Mouse (Mus musculus): Measurements from ENCODE around the gene Psmc3ip.

Psmc3ip gene

DNA sequence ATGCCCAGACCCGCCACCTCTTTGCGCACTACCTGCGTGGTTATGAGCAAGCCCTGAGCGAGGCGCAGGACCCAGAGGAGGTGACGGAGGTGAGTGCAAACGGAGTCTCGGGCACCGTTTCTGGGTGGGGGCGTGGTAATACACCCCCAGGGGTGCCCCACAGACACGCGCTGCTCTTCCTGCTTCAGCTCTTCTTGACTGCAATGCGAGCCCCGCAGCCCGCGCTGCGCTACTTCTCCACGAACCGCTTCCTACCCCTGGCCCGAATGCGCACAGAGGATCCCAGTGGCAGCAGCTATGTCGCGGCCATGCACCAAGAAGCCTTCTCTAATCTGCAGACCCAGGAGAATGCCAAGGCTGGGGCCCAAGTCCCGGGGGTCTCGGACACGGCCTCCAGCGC lies 15.5 kb downstream of the Psmc3ip start:
- no peak for DNase-seq (ENCODE audit: low read depth)

DNA sequence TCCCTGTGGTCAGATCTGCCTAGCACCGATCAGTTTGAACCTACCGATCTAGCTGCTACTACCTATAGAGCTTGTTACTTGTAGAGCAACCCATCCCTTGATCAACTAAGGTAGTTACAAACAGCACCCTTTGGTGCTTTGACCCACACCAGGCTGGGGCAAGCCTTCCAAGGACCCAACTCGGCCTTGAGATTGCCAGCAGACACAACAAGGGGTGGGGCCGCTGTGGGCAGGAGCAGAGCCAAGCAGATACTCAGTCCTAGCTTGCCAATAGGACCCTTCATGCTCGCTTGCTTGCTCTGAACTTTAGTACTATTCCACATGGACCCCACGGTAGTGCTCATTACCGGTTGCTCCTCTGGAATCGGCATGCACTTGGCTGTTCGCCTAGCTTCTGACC lies 17.1 kb downstream of the Psmc3ip start, which contains the start of gene Hsd17b1:
TSS of gene Hsd17b1 (plus strand) at position 291 of the 400 bp plus-strand sequence.
- DNase-seq (ENCODE audit: low read depth): no peak

DNA sequence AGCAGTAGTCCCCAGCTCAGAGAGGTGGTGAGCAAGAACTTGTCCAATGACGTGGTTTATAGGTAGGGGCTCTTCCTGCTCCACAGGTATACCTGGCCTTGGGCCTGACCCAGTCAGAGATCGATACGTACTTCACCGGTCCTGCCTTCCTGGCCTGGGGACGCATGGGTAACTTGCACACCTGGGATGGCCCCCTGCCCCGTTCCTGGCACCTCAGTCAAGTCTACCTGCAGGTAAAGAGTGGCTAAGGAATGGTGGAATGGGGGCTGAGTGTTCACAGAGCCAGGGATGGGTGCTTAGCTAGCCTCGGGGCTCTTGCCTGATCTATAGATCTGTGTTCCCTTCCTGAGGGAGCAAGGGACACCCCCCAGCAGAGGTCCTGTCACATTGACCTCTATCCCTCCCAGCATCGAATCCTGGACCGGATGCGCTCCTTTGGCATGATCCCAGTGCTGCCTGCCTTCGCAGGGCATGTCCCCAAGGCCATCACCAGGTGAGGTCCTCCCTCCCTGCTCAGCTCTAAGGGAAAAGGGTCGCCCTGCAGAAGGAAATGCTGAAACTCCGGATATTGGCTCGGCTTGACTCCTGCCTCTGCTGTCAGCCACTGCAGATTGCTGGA lies 23.3 kb downstream of the Psmc3ip start:
- no peak for DNase-seq (ENCODE audit: low read depth)

DNA sequence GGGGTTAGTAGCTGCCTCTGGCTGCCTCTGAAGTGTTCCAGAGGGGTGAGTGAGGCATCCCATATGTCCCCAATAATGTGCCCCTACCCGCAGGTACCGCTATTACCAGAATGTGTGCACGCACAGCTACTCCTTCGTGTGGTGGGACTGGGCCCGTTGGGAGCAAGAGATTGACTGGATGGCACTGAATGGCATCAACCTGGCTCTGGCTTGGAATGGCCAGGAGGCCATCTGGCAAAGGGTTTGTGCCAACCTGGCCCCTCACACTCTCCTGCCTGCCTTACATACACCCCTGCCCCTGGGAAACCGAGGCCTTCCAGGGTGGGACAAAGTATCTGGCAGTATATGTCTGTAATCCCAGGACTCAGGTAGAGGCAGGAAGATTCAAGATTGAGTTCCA lies 24.2 kb downstream of the Psmc3ip start:
- no peak for DNase-seq (ENCODE audit: low read depth)

DNA sequence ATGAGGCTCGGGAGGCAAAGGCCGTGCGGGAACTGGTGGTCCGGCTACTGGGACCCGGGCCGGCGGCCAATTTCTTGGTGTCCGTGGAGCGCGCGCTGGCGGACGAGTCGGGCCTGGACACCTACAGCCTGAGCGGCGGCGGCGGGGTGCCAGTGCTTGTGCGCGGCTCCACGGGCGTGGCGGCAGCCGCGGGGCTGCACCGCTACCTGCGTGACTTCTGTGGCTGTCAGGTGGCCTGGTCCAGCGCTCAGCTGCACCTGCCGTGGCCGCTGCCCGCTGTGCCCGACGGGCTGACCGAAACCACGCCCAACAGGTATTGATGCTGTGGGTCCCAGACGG lies 25.1 kb downstream of the Psmc3ip start:
- DNase-seq (ENCODE audit: low read depth): no peak

DNA sequence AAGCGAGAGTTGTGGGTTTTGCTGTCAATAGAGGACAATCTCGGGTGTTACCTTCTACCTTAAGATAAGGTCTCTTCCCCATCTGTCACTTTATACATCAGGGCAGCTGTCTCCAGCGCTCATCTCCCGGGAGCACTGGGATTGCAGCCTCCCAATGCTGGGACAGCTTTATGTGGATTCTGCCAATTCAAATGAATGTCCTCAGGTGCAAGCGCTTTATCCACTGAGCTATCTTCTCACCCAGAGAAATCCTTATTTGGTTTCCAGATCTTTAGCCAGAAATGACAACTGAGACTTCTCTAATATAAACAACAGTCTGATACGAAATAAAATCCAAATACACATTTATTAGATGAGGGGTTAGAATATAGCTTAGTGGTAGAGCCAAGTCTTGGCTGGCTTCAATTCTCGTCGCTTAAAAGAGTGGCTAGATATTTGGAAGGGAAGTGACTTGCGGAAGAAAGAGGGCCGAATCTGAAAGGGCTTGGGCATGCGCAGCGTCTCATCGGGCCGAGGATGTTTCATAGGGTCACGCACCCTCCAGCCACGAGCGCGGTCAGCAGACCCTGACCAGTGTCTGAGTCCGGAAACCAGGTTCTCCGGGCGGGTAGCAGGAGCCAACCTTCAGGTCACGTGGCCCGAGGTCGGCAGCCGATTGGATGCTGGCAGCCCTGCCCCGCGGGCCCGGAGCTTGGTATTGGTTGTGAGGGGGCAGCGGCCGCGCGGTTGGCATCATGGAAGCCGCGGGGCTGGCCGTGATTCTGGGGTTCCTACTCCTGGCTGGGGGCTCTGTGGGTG lies 25.6 kb downstream of the Psmc3ip start, which contains the start of gene Naglu:
TSS of gene Naglu (plus strand) at position 622 of the 798 bp plus-strand sequence.
- DNase-seq (ENCODE audit: low read depth): peak; percentile 96

DNA sequence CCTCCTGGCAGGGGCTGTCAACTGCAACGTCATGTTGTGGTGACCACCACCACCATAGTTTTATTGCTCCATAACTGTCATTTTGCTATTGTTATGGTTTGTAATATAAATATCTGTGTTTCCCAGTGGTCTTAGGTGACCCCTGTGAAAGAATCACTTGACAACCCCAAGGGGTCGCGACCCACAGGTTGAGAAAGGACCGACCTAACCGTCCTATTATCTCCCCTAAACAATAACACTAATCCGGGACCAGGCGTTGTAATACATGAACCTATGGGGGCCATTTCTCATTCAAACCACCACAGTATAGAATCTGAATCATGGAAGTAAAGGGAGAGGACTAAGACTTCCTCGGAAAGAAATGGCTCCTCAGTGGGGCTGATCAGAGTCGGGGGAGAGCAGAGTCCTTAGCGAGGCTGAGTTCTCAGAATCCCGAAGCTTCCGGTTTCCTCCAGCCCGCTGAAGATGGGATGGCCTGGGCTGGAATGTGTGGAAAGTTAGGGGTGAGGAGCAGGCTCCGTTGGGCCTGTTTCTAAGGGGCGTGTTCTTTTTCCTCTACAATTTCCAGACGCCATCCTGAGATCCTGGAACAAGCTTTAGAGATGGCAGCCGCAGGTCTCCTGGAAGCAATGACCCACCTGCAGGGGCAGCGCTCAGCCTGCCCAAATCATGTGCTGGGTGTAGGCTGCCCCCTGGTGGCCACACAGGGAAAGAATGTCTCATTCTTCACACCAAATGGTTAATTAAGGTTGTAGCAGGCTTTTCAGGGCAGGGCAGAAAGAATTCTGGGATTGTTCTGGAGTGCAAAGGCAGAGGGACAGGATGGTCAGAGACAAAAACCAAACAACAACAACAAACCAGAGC lies 28.5 kb downstream of the Psmc3ip start:
- peak; percentile 90 for DNase-seq (ENCODE audit: low read depth)

DNA sequence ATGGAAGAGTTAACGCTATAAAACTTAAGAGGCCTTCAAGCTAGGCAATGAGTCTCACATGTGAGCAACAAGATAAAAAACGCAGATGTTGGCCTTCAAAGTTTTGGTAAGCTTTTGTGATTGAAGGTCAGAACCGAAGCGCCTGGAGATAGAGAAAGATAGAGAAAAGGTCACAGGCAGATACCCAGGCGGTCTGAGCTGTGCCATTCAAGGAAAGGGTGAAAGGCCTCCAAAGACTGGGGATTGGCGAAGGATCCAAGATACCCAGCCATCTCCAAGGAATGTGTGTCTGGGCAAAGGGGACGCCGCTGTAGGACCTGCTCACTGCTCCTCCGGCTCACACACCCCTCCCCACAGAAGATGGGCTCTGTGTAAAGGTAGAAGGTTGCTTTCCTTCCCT lies 30.2 kb downstream of the Psmc3ip start:
- no peak for DNase-seq (ENCODE audit: low read depth)

DNA sequence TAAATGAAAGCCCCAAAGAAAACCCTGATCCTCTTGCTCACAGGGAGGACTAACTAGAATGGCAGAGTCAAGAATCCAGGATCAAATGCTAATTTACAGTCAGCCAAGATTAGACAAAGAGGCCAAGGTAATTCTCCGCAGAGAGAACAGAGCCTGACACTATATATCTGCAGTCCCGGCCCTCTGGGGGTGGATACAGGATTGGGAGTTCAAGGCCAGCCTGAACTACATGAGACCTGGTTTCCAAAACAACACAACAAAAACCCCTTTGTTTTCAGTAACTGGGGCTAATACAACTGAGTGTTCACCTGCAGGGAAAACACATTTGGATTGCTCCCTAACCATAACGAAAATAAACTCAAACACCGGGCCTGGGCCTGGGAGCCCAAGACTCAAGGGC lies 30.8 kb downstream of the Psmc3ip start:
- no peak for DNase-seq (ENCODE audit: low read depth)

DNA sequence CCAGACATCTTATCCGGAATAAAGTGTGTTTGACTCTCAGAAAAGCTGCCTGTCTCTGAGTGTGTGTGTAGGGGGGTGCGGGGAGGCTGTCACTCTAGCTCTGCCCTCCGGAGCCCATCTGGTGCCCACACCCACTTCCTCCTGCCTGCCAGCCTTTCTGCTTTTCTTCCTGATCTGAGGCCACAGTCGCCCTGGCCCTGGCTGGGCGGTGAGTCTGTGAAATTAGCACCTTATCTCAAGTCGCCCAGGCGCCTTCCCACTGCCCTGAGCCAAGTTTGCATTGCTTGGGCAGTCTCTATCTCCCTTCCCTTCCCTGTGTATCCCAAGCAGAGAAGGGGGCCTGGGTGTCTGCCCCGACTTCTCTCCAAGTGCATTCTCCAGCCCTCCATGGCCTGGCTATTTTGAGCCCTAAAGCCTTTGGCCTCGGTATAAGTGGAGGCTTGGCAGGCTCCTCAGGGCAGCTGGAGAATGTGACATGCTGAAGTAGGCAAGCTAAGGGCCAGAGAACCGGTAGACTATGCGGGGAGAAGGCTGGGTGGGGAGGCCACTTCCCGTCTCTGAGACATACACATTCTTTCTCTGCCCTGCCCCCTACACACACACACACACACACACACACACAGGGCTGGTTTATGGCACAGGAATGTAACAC lies 31.4 kb downstream of the Psmc3ip start:
- DNase-seq (ENCODE audit: low read depth): peak; percentile 75

DNA sequence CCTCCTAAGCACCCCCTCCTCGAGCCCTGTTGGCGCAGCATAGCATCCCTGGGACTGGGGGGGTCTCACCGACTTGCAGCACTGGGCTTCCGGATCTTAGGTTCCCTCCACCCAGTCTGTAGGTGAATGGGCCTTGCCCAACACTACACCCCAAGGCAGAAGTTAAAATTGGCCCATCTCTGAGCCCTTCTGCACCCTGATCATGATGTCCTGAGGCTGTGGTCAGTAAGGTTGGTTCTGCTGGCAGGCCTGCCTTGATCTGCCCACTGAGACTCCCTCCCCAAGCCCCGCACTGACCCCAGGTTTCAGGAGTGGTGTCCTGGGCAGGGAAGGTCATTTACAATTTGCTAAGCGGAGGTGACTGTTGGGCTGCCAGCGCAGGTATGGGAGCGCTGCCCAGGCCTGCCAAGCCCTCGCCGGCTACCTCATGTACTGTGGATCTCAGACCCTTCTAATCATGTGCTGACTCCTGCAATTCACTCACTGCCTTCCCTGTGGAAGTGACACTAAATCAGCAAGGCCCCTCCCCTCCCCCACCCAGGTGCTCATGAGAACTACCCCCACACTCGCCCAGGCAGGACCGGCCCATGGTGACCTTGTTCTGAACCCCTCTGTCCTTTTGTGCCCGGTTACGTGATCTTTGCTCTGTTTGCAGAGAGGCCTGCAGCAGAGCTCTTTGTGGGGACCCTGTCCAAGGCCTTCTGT lies 32.1 kb downstream of the Psmc3ip start:
- DNase-seq (ENCODE audit: low read depth): no peak

DNA sequence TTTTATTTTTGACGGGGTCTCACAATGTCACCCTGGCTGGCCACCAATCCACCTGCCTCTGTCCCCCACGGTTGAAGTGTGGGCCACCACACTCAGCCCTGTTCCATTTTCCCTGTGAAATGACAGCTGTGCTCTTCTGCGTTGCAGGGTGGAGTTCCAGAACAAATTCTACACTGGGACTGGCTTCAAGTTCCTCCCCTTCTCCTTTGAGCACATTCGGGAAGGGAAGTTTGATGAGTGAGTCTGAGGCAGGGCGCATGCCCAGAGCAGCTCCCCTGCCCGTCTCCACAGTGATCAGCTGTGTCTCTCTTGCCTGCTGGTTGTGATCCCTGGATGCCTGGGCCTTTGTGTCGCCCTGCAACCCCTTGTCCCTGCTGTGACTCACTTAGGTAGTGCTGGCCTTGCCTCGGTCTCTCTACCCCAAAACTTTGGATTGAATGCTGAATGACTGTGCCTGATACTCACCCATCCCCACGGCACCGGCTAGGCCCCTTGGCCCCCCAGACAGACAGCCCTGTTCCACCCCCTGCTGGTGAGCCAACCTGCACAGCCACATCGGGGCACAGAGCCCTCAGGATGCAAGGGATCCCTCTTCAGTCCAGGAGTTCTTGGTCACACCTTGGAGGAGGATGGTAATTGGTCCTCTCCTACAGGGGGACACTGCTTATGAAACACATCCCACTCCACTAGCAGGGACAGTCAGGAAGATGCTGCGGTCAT lies 32.9 kb downstream of the Psmc3ip start:
- peak; percentile 62 for DNase-seq (ENCODE audit: low read depth)

DNA sequence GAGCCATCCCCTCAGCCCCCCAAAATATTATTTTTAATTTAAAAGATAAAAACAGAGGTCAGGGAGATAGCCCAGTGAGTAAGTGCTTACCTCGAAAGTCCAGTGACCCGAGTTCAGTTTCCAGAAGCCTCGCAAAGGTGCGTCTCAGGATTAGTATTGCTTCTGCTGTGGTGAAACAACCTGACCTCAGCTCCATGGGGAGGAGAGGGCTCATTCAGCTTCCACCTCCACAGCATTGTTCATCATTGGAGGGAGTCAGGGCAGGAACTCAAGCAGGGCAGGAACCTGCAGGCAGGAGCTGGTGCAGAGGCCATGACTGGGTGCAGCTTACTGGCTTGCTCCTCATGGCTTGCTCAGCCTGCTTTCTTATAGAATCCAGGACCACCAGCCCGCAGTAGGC lies 34.2 kb downstream of the Psmc3ip start:
- DNase-seq (ENCODE audit: low read depth): no peak

DNA sequence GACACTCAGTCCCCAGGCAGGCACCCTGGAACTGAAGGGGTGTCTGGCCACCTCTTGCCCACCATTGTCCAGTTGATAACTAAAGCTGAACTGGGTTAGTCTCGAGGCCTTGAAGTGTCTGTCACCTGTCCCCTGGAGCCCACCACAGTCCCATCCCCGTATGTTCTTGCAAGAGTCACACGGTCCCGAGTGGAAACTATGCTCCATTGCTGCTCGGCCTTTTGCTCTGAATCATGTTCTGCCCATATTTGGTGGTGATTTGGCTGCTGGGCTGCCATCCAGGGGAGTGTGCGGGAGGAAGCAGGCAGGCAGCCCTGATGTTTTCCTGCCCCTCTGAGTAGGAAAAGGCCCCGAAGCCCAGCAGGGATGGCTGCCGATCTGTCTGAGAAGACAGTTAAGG lies 35.1 kb downstream of the Psmc3ip start:
- peak; percentile 96 for DNase-seq (ENCODE audit: low read depth)

DNA sequence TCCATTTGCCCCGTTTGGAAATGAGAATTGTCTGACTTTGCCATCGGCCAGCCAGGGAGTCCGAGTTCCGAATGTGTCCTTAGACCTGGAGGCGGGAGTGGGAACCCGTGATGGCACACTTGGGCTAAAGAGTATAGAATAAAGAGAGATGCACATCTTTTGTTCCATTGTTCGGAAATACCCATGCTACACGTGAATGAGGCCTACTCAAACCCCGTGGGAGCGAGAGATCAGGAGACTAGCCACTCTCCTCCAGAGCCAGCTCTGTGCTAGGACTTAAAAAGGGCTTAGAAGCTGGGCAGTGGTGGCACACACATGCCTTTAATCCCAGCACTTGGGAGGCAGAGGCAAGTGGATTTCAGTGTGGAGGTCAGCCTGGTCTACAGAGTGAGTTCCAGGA lies 35.8 kb downstream of the Psmc3ip start:
- no peak for DNase-seq (ENCODE audit: low read depth)

DNA sequence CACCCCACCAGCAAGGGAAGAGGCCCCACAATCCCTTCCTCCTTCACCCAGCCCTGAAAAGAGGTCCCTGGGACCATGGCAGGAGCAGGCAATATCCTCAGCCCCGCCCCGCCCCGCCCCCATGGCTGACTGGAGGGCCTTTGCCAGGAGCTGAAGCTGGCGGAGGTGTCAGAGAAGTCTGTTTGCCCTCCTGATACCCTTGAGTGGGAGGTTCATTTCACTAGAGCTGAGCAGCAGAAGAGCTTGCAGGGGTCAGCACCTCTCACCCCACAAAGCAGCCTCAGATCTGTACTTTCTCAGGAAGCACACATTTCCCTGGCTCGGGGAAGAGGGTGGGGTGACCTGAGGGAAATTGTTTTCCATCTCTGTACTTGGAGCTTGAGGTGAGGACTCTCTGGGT lies 36.5 kb downstream of the Psmc3ip start:
- DNase-seq (ENCODE audit: low read depth): no peak

DNA sequence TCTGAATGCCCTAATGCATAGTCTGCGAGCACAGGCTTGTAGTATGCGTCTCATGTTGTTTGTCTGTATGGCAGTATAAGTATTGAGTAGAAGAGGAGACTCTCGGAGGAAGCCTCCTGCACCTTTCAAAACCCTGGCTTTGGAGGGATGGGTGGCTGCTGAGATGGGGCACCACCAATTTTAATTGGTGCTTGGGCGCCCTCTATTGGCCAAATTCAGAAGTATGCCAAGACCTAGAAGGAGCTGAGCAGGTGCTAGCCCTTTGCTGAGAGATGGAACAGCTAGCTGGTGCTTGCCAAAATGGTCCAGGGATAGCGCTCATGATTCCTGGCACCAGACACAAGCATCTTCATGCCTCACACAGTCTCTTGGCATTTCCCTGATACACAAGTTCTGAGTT lies 37.4 kb downstream of the Psmc3ip start:
- DNase-seq (ENCODE audit: low read depth): peak; percentile 93

DNA sequence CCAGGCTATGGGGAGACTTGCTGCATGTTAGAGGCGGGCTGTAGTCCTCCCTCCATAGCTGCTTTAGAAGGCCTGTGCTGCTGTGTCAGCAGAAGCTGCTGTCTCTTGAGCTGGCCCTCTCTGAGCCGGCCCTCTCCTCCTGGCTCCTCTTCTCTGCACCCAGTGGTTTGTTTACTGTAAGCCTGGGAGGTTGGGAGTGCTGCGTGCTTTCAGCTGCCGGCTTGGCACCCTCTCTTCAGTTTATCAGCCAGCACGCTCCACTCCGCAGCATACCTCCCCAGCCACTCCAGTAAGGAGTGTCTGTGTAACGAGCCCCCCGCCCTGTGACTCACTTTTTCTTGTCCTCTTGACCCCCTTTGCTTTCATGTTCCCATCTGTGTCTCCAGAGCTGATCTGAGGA lies 38.4 kb downstream of the Psmc3ip start:
- DNase-seq (ENCODE audit: low read depth): peak; percentile 79

DNA sequence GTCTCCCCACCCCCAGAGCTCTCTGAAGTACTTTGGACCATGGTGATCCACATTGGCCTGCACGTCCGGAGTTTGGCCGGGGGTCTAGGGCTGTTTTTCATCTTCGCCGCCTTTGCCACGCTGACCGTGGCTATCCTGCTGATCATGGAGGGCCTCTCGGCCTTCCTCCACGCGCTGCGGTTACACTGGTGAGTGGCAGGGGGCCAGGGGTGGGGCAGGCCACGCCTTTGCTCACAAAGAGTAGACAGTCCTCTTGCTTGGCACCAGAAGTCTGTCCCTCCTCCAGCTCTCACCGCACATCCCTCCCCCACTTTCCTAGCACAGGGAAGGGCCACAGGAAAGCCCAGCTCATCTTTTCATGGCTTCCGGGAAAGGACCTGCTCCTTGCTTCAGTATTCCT lies 39.8 kb downstream of the Psmc3ip start:
- no peak for DNase-seq (ENCODE audit: low read depth)

DNA sequence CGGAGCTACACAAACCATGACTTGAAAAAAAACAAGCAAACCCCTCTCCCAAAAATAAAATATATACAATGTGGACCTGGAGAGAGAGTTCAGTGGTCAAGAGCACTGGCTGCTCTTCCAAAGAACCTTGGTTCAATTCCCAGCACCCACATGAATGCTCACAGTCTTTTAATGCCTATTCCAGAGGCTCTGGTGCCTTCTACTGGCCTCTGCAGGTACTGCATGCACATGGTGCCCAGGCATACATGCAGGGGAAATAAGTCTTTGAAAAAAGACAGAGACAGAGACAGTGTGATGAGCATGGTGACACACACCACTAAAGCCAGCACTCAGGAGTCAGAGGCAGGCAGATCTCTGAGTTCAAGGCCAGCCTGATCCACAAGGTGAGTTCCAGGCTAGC lies 41.3 kb downstream of the Psmc3ip start:
- peak; percentile 39 for DNase-seq (ENCODE audit: low read depth)

Measured in NIH3T3 (cell line).